Mouse (Mus musculus): ENCODE measurements around the gene Usp10. TPM values are rescaled to one million over a fixed set of nuclear protein-coding genes. Genes with fewer than 3 reads are reported as not detected.

The Usp10 gene
- total RNA-seq, 2 experiments from 2014 or later, result 69.3 to 110 TPM

- no peak for ATAC-seq (replicated peaks; ENCODE audit: poor library complexity, severe bottlenecking)
Observed at GRCm38 (mm10) chr8:120006645-120007160, 96.5 kb downstream of the Usp10 start.

Other genes starting within 250 kb of the Usp10 start
- gene Wfdc1, start 244.0 kb upstream of the Usp10 start, total RNA-seq (2014; fragmentation: Nextera tagmentation), result not detected in 2 replicates
- gene Wfdc1, start 244.0 kb upstream of the Usp10 start, total RNA-seq (2017), result not detected in 2 replicates
- not detected in 2 replicates for gene Atp2c2, start 210.4 kb upstream of the Usp10 start, total RNA-seq (2014; fragmentation: Nextera tagmentation)
- gene Atp2c2, start 210.4 kb upstream of the Usp10 start, total RNA-seq (2017), result not detected in 2 replicates
- gene Tldc1, start 131.9 kb upstream of the Usp10 start, total RNA-seq (2014; fragmentation: Nextera tagmentation), result 7.5 and 11.2 TPM in 2 replicates
- 2.2 and 3.9 TPM in 2 replicates for gene Tldc1, start 131.9 kb upstream of the Usp10 start, total RNA-seq (2017)
- 136 and 152 TPM in 2 replicates for gene Cotl1, start 69.8 kb upstream of the Usp10 start, total RNA-seq (2014; fragmentation: Nextera tagmentation)
- 127 and 150 TPM in 2 replicates for gene Cotl1, start 69.8 kb upstream of the Usp10 start, total RNA-seq (2017)
- gene Klhl36, start 48.1 kb upstream of the Usp10 start, total RNA-seq (2014; fragmentation: Nextera tagmentation), result 2.5 and 5.3 TPM in 2 replicates
- 3.5 and 6.7 TPM in 2 replicates for gene Klhl36, start 48.1 kb upstream of the Usp10 start, total RNA-seq (2017)
- 7.1 and 23.8 TPM in 2 replicates for gene Gm20388, start 481 bp downstream of the Usp10 start, total RNA-seq (2014; fragmentation: Nextera tagmentation)
- gene Gm20388, start 481 bp downstream of the Usp10 start, total RNA-seq (2017), result 18.5 and 25.8 TPM in 2 replicates
- gene Crispld2, start 82.1 kb downstream of the Usp10 start, total RNA-seq (2014; fragmentation: Nextera tagmentation), result not detected in 2 replicates
- gene Crispld2, start 82.1 kb downstream of the Usp10 start, total RNA-seq (2017), result 0.73 and 1.7 TPM in 2 replicates
- gene Zdhhc7, start 191.1 kb downstream of the Usp10 start, total RNA-seq (2014; fragmentation: Nextera tagmentation), result 19.5 and 24.3 TPM in 2 replicates
- gene Zdhhc7, start 191.1 kb downstream of the Usp10 start, total RNA-seq (2017), result 14.5 and 21.1 TPM in 2 replicates
- gene 6430548M08Rik, start 203.8 kb downstream of the Usp10 start, total RNA-seq (2014; fragmentation: Nextera tagmentation), result 0.04 and 9.0 TPM in 2 replicates
- 3.3 and 3.6 TPM in 2 replicates for gene 6430548M08Rik, start 203.8 kb downstream of the Usp10 start, total RNA-seq (2017)